Mouse (Mus musculus) MEL-GATA-1-ER (cell line): ENCODE measurements at regions not wholly inside any gene's neighbourhood (a gene's known extent, or its start where the extent isn't known, plus 50 kb on each side); places are given as distances from the start of the nearest gene placed in this dataset.

Experiments used
- DNase-seq: peaks from one replicate; pipeline ENCODE4 v3.0.0-alpha.2; 2012; ENCODE audit warnings: low read depth; ENCODE audit errors: extremely low read depth

DNA sequence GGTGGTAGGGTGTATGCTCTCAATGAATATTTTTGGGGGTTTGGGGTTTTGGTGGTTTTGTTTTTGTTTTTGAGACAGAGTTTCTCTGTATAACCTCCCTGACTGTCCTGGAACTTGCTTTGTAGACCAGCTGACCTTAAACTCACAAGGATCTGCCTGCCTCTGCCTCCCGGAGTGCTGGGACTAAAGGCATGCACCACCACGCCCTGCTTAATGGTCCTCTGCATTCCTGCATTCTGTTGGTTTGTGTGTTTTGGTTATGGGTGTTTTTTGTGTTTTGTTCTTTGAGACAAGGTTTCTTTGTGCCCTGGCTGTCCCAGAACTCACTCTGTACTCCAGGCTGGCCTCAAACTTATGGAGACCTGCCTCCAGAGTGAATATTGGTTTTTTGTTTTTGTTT lies 143.6 kb upstream of the Cited2 start:
- no peak for DNase-seq

- DNase-seq, result no peak
Observed at GRCm38 (mm10) chr10:17584842-17585241, 138.2 kb upstream of the Cited2 start.

DNA sequence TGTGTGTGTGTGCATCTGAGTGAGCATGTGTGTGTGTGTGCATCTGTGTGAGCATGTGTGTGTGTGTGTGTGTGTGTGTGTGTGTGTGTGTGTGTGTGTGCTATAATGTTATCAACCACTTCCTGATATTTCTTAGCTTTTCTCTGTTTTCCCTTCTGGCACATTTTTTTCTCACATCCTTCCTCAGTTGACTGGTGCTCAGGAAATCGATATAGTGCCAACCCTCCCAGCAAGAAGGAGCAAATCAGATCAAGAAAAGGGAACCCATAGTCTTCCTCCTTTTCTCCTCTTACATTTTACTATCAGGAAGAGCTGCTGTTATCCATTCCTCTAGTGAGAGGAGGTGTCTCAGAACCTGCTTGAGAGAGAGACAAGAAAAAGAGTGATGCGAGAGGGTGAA lies 136.1 kb upstream of the Cited2 start:
- no peak for DNase-seq

DNA sequence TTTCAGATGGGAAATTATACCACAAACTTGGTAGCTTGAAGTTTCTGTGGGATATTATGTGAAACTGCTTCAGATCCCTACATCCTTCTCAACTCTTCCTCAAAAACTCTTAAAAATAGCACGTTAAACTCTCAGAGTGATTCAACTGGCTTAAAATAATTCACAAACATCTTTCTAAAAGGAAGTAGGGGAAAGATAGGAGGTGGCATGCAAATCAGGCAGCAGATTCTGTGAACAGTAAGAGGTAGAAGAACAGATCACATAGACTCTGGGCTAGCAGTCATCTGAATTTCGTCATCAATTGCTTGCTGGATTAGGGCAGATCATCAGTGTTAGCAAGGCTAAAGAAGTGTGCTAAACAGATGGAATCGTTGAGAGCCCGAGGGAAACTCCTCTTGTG lies 133.9 kb upstream of the Cited2 start:
- no peak for DNase-seq

DNA sequence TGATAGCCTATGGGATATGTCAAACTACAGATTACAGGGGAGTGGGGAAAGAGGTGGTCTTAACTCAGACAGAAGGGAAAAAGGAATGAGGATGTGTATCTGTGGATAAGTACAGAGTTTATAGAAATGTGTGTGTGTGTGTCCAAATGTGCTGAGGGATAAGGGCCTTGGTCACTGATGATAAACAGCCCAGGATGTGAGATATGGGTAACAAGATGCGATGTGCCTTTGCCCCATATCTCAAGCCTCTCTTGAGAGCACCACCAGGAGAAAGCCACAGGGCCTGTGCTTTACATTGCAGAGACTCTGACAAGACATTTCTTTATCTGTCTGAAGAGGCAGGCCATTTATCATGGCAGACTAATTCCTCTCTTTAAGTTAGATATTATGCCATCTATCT lies 132.8 kb upstream of the Cited2 start:
- DNase-seq, result peak; percentile 67

DNA sequence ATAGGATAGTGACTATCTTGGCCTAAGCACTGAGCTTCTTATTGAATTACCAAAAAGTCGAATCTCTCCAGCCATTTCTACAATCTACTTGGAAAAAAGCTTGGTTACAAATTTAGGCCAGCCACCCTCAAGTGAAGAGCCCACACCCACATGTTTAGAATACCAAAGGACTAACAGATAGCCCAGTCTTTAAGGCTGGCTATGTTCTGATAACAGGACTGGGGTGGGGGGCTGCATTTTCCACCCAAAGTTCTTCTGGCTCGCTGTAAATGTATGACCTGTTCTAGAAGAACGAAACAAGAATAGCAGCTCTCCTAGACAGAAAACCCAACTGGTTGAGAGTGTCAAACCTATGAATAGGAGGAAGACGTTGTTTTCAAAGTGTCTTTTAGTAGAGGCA lies 130.6 kb upstream of the Cited2 start:
- DNase-seq, result no peak

DNA sequence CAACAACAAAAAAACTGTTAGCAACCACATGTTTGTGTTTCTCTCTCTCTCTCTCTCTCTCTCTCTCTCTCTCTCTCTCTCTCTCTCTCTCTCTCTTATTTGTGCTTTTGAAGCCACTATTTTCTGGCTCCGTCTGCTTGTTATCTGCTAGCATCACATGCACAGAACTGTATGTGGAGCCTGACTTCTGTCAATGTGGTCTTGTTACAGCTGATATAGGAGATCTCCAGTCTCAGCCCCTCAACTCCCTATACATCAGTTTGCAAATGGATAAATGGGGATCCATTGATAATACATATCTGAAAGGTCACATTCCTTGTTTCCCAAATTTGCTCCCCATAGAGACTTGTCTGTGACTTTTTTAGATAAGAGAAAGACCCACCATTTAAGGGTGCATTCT lies 126.9 kb upstream of the Cited2 start:
- no peak for DNase-seq

DNA sequence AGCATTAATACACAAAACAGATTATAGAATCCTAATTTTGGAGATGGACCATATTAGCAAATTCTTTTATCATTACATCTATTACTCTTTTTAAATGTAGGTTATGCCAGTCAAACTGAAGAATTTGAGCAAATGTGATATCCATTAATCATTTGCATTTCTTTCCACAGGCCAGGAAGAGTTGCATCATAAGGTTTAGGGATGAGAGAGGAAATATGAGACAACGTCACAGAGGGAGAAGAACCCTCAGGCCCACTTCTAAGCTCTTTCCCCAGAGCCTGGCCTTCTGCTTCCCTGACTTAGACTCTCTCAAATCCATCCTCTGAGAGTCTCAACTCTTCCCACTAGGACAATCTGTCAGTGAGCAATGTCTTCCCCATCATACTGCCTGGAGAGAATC lies 126.3 kb upstream of the Cited2 start:
- DNase-seq, result no peak

GRCm38 (mm10) chr10:17599246-17599645 lies 123.8 kb upstream of the Cited2 start:
- no peak for DNase-seq

- DNase-seq, result no peak
Observed at GRCm38 (mm10) chr10:17599831-17600761, 122.9 kb upstream of the Cited2 start.

DNA sequence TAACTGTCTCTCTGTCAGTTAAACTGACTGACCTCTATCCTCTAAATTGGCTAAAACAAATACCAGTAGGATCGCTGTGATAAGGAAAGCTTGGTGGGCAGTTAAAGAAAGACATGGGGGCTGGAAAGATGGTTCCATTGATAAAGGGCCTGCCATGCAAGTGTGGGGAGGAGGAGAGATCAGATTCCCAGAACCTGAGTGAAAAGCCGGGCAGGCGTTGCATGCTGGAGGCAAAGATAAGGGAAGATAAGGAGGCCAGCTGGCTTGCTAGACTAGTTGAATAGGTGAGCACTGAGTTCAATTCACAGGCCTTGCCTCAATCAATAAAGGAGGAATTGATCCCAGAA lies 122.3 kb upstream of the Cited2 start:
- no peak for DNase-seq

DNA sequence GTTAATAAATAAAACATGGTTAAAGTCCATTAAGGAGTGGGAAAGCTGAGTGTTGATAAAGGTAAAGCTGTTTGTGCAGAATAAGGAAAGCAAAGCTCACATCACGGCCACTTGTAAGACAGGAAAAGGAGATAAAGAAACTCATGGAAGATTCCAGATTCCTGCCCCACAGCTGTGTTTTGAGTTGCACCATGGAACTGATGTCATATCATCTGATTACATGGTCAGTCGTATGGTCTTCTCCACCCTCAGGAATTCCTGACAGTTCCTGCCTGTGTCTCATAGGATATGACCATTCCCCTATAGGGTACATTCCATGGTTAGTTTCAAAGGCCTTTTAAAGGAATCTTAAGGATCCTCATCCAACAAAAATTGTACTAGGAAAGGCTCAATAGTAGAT lies 120.6 kb upstream of the Cited2 start:
- DNase-seq, result no peak

DNA sequence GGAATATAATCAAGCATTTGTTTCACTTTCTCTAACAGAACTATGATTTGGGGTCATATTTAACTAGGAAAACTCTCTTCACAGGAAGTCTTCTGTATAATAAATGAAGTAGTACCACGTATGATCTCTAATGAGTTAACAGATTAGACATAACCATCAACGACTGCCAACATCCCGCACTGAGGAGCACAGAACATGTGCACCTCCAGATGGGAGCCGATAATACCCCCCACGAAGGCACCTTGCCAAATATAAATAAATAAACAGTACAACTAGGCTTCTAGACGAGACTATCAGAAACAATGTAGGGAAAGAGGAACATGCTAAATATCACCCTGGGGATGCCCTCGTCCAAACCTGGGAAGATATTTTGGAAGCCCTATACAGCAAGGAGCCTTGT lies 114.8 kb upstream of the Cited2 start:
- DNase-seq, result no peak

DNA sequence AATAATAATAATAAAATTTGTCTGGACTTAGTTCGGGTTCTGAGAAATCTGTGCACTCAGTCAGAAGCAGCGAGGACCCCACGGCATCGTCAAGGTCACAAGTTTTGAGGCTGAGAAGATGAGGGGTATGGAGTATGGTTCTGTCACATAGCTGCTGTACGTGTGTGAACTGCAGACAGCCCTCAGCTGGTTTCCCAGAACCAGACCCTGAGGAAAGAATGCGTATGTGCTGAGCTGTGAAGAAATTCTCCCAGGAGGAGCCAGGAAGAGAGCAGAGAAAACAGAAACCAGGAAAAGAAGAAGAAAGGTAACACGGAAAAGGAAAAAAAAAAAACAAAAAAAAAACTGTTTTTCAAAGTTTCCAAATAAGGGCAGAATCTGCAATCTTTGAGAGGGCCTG lies 112.4 kb upstream of the Cited2 start:
- no peak for DNase-seq

DNA sequence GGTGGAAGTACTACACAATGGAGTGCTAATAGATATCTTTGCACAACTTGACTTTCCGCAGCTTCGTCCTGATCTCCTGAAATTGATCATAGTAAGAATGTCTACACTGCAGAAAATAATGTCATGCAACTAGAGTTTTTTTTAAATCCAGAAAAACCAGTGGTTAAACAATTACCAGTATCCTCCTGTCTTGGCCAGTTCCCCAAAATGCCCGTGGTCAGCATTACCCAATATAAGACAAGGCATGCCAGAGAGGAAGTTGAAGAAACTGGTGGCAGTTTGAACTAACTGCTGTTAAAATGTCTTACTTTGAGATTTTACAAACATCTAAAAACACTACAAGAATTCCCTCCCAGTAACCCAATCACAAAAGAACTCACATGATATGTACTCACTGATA lies 109.7 kb upstream of the Cited2 start:
- no peak for DNase-seq

GRCm38 (mm10) chr10:17618024-17618423 lies 105.0 kb upstream of the Cited2 start:
- no peak for DNase-seq

DNA sequence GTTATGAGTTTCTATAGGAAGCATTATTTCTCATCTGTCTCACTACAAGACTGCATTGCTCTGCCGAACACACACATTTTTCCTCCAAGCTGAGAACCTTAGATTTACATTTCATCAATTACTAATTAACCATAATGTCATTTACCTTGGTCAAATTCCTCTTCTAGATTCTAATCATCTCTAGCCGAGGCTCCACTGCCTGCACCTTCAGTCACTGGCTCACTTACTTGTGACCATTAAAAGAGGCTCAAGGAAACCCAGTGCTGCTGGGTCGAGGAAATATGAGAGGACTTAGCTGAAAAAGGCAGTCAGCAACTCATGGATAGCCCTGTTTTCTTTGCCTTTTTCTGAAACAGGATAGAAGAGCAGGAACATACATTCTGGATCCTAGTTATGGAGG lies 103.4 kb upstream of the Cited2 start:
- DNase-seq, result no peak

GRCm38 (mm10) chr10:17621703-17622385 lies 101.2 kb upstream of the Cited2 start:
- DNase-seq, result no peak

GRCm38 (mm10) chr10:17622802-17623201 lies 100.2 kb upstream of the Cited2 start:
- no peak for DNase-seq

GRCm38 (mm10) chr10:17629709-17630108 lies 93.3 kb upstream of the Cited2 start:
- DNase-seq, result no peak

DNA sequence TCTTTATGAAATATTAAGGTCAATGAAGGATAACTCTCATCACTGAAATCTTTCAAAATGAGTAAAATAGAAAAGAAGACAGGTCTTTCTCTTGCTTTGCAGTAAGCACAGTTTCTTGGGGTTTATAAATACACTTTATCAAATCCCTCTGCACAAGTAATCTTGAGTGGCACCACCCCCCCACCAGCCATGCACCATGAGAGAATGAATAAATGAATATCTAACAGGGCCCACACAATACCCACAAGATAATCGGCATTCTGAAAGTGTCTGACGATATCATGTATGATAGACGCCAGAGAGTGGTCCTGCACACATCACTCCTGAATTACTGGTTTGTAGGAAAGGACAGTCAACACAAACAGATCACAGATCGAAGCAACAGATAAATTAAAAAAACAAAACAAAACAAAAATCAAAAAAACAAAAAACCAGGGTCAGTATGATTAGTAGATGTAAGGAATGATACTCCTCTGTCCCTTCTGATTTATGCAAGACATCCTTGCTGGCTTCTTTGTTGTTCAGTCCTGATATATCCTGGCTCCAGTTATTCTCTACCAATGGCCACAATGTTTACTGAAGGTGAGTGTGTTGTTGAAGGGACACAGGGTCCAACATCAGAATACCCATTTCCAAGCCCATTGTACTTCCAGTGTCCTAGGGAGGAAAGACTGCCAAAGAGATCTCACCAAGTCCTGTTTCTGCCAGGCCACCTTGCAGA lies 92.0 kb upstream of the Cited2 start:
- DNase-seq, result no peak

DNA sequence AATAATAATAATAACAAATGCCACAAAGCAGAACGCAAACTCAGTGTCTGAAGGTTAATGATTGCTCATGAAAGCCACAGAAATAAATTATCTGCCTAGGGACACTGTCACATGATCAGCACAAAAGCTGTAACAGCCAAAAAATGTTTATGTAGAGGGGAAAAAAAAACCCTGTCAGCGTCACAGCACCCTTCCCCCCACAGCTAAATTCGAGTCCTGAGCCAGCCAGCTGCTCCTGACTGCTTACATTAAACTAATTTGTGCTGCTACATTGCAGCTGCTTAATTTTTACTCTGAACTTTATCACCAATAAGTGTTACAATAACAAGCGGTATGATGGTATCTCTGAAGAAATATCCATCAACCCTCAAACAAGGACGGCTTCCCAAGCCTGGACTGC lies 91.2 kb upstream of the Cited2 start:
- no peak for DNase-seq
